Mouse (Mus musculus): Measurements from ENCODE around the gene Rasl10a. TPM values are rescaled to one million over a fixed set of nuclear protein-coding genes. Genes with fewer than 3 reads are reported as not detected.

Rasl10a gene
- 0.92 and 1.1 TPM in 2 replicates for polyA plus RNA-seq (2014; fragmentation: Nextera tagmentation; extraction: Ambion mirVana)

GRCm38 (mm10) chr11:5057856-5058641 lies at the start of gene Rasl10a:
Gene Rasl10a, plus strand, starts transcription at chr11:5058128.
- Histone ChIP-seq H3K4me2 (peak within 1 kb of the TSS; percentile 95), H3K4me1 (ENCODE audit: control insufficient read depth, insufficient read depth, low read length) (peaks cover 36% of the 10 kb centered on the region), H3K27ac (ENCODE audit: low read depth, low read length) (no peak within 1 kb of the TSS), H3K9me3 (replicated peaks; ENCODE audit: control insufficient read depth, low read length) (no peaks in the 10 kb centered on the region), H3K4me3 (ENCODE audit: low read depth, low read length) (peak within 1 kb of the TSS; percentile 55), H3K36me3 (ENCODE audit: control insufficient read depth, insufficient read depth, low read length) (no peaks in the 10 kb centered on the region), H3K27me3 (ENCODE audit: control insufficient read depth, insufficient read depth, low read length) (peaks cover 76% of the 10 kb centered on the region), H3K9ac (ENCODE audit: low read depth, low read length) (peak within 1 kb of the TSS; percentile 58)
- 2% methylated on average over 68 of the region's 77 CpGs for WGBS (ENCODE audit: insufficient replicate concordance)
- ATAC-seq (replicated peaks; ENCODE audit: insufficient number of reproducible peaks, low FRiP score, low TSS enrichment): no peak

- no peaks in the 10 kb centered on the region for H3K27me3 ChIP-seq (ENCODE audit: control insufficient read depth, insufficient read depth, low read length)
These were observed 49.1 kb upstream of the Rasl10a start for GRCm38 (mm10) chr11:5008867-5009266.

GRCm38 (mm10) chr11:5009354-5010074 lies 48.4 kb upstream of the Rasl10a start:
- Histone ChIP-seq H3K36me3 (ENCODE audit: control insufficient read depth, insufficient read depth, low read length) (no peaks in the 10 kb centered on the region), H3K4me3 (ENCODE audit: low read depth, low read length) (no peak overlapping the region), H3K4me1 (ENCODE audit: control insufficient read depth, insufficient read depth, low read length) (peaks cover 3% of the 10 kb centered on the region; the same call in 1 of the 2 replicates), H3K9me3 (replicated peaks; ENCODE audit: control insufficient read depth, low read length) (no peaks in the 10 kb centered on the region), H3K9ac (ENCODE audit: low read depth, low read length) (no peak overlapping the region), H3K27me3 (ENCODE audit: control insufficient read depth, insufficient read depth, low read length) (no peaks in the 10 kb centered on the region), H3K27ac (ENCODE audit: low read depth, low read length) (no peak overlapping the region), H3K4me2 (peak overlapping the region; percentile 15; the same call in 1 of the 2 replicates)
- 56% methylated on average over 3 of the region's 3 CpGs for WGBS (ENCODE audit: insufficient replicate concordance)
- ATAC-seq (replicated peaks; ENCODE audit: insufficient number of reproducible peaks, low FRiP score, low TSS enrichment): no peak; the same call in 1 of the 2 replicates

More at GRCm38 (mm10) chr11:5008867-5009266, 49.1 kb upstream of the Rasl10a start:
- H3K4me2 ChIP-seq: no peak overlapping the region
- WGBS (ENCODE audit: insufficient replicate concordance): 58% methylated on average over 3 of the region's 3 CpGs
- no peaks in the 10 kb centered on the region for H3K36me3 ChIP-seq (ENCODE audit: control insufficient read depth, insufficient read depth, low read length)
- no peak overlapping the region for H3K27ac ChIP-seq (ENCODE audit: low read depth, low read length)
- no peak for ATAC-seq (replicated peaks; ENCODE audit: insufficient number of reproducible peaks, low FRiP score, low TSS enrichment)
- no peak overlapping the region for H3K4me3 ChIP-seq (ENCODE audit: low read depth, low read length)
- H3K9me3 ChIP-seq (replicated peaks; ENCODE audit: control insufficient read depth, low read length): no peaks in the 10 kb centered on the region
- no peak overlapping the region for H3K9ac ChIP-seq (ENCODE audit: low read depth, low read length)
- H3K4me1 ChIP-seq (ENCODE audit: control insufficient read depth, insufficient read depth, low read length): peaks cover 3% of the 10 kb centered on the region; the same call in 1 of the 2 replicates

GRCm38 (mm10) chr11:5010205-5010604 lies 47.7 kb upstream of the Rasl10a start:
- Histone ChIP-seq H3K4me2 (no peak overlapping the region; the same call in 1 of the 2 replicates), H3K9me3 (replicated peaks; ENCODE audit: control insufficient read depth, low read length) (no peaks in the 10 kb centered on the region), H3K36me3 (ENCODE audit: control insufficient read depth, insufficient read depth, low read length) (0 out of 2 replicates have a peak, but pooled peaks cover 3% of the 10 kb centered on the region), H3K27me3 (ENCODE audit: control insufficient read depth, insufficient read depth, low read length) (no peaks in the 10 kb centered on the region), H3K27ac (ENCODE audit: low read depth, low read length) (no peak overlapping the region), H3K4me3 (ENCODE audit: low read depth, low read length) (no peak overlapping the region), H3K4me1 (ENCODE audit: control insufficient read depth, insufficient read depth, low read length) (peaks cover 3% of the 10 kb centered on the region; the same call in 1 of the 2 replicates), H3K9ac (ENCODE audit: low read depth, low read length) (no peak overlapping the region)
- no peak for ATAC-seq (replicated peaks; ENCODE audit: insufficient number of reproducible peaks, low FRiP score, low TSS enrichment)
- 87% methylated on average over 1 of the region's 1 CpGs for WGBS (ENCODE audit: insufficient replicate concordance)

GRCm38 (mm10) chr11:5011480-5011879 lies 46.4 kb upstream of the Rasl10a start:
- 50% methylated on average over 1 of the region's 1 CpGs for WGBS (ENCODE audit: insufficient replicate concordance)
- Histone ChIP-seq H3K27ac (ENCODE audit: low read depth, low read length) (no peak overlapping the region), H3K4me3 (ENCODE audit: low read depth, low read length) (no peak overlapping the region), H3K4me2 (no peak overlapping the region), H3K9ac (ENCODE audit: low read depth, low read length) (no peak overlapping the region), H3K4me1 (ENCODE audit: control insufficient read depth, insufficient read depth, low read length) (peaks cover 3% of the 10 kb centered on the region; the same call in 1 of the 2 replicates), H3K27me3 (ENCODE audit: control insufficient read depth, insufficient read depth, low read length) (no peaks in the 10 kb centered on the region), H3K36me3 (ENCODE audit: control insufficient read depth, insufficient read depth, low read length) (peaks cover 5% of the 10 kb centered on the region; the same call in 1 of the 2 replicates), H3K9me3 (replicated peaks; ENCODE audit: control insufficient read depth, low read length) (no peaks in the 10 kb centered on the region)
- no peak for ATAC-seq (replicated peaks; ENCODE audit: insufficient number of reproducible peaks, low FRiP score, low TSS enrichment)

GRCm38 (mm10) chr11:5012213-5012715 lies 45.7 kb upstream of the Rasl10a start:
- no peak for ATAC-seq (replicated peaks; ENCODE audit: insufficient number of reproducible peaks, low FRiP score, low TSS enrichment)
- peak overlapping the region; percentile 54 for H3K27ac ChIP-seq (ENCODE audit: low read depth, low read length)
- peaks cover 3% of the 10 kb centered on the region; the same call in 1 of the 2 replicates for H3K4me1 ChIP-seq (ENCODE audit: control insufficient read depth, insufficient read depth, low read length)
- H3K4me3 ChIP-seq (ENCODE audit: low read depth, low read length): no peak overlapping the region
- H3K9me3 ChIP-seq (replicated peaks; ENCODE audit: control insufficient read depth, low read length): no peaks in the 10 kb centered on the region
- no peak overlapping the region for H3K9ac ChIP-seq (ENCODE audit: low read depth, low read length)
- H3K36me3 ChIP-seq (ENCODE audit: control insufficient read depth, insufficient read depth, low read length): peaks cover 12% of the 10 kb centered on the region; the same call in 1 of the 2 replicates
- no peak overlapping the region for H3K4me2 ChIP-seq
- H3K27me3 ChIP-seq (ENCODE audit: control insufficient read depth, insufficient read depth, low read length): no peaks in the 10 kb centered on the region
- WGBS (ENCODE audit: insufficient replicate concordance): 69% methylated on average over 5 of the region's 5 CpGs

- no peaks in the 10 kb centered on the region for H3K27me3 ChIP-seq (ENCODE audit: control insufficient read depth, insufficient read depth, low read length)
- WGBS (ENCODE audit: insufficient replicate concordance): 51% methylated on average over 2 of the region's 2 CpGs
- no peak overlapping the region for H3K27ac ChIP-seq (ENCODE audit: low read depth, low read length)
- no peaks in the 10 kb centered on the region for H3K9me3 ChIP-seq (replicated peaks; ENCODE audit: control insufficient read depth, low read length)
- no peak overlapping the region for H3K9ac ChIP-seq (ENCODE audit: low read depth, low read length)
- no peaks in the 10 kb centered on the region for H3K4me1 ChIP-seq (ENCODE audit: control insufficient read depth, insufficient read depth, low read length)
- no peak for ATAC-seq (replicated peaks; ENCODE audit: insufficient number of reproducible peaks, low FRiP score, low TSS enrichment)
- peaks cover 20% of the 10 kb centered on the region for H3K36me3 ChIP-seq (ENCODE audit: control insufficient read depth, insufficient read depth, low read length)
- H3K4me2 ChIP-seq: no peak overlapping the region
- H3K4me3 ChIP-seq (ENCODE audit: low read depth, low read length): no peak overlapping the region
These were observed 42.2 kb upstream of the Rasl10a start for GRCm38 (mm10) chr11:5015720-5016119.

- Histone ChIP-seq H3K36me3 (ENCODE audit: control insufficient read depth, insufficient read depth, low read length) (peaks cover 20% of the 10 kb centered on the region), H3K9me3 (replicated peaks; ENCODE audit: control insufficient read depth, low read length) (no peaks in the 10 kb centered on the region), H3K9ac (ENCODE audit: low read depth, low read length) (no peak overlapping the region), H3K27me3 (ENCODE audit: control insufficient read depth, insufficient read depth, low read length) (no peaks in the 10 kb centered on the region), H3K27ac (ENCODE audit: low read depth, low read length) (no peak overlapping the region), H3K4me1 (ENCODE audit: control insufficient read depth, insufficient read depth, low read length) (no peaks in the 10 kb centered on the region), H3K4me3 (ENCODE audit: low read depth, low read length) (no peak overlapping the region), H3K4me2 (no peak overlapping the region)
- 83% methylated on average over 5 of the region's 5 CpGs for WGBS (ENCODE audit: insufficient replicate concordance)
- no peak for ATAC-seq (replicated peaks; ENCODE audit: insufficient number of reproducible peaks, low FRiP score, low TSS enrichment)
These were observed 41.6 kb upstream of the Rasl10a start for GRCm38 (mm10) chr11:5016286-5016685.
